Mouse (Mus musculus): Measurements from ENCODE around the gene Gpr37l1.

GRCm38 (mm10) chr1:135139906-135140305 is 27.6 kb downstream of the Gpr37l1 start:
- TF ChIP-seq POLR2A (IDR thresholded peaks at IDR 0.05; ENCODE audit: borderline replicate concordance, control insufficient read depth, low read depth, low read length) (no peak), CTCF (IDR thresholded peaks at IDR 0.05; ENCODE audit: control insufficient read depth, insufficient read depth, low read length) (no peak)

Measured in bone marrow, adult 2 months (tissue).